Mouse (Mus musculus): ENCODE measurements around the gene Psmb7. TPM values are rescaled to one million over a fixed set of nuclear protein-coding genes. Genes with fewer than 3 reads are reported as not detected.

Gene Psmb7
- polyA plus RNA-seq, 1 experiment from 2014 or later, result 229 TPM

DNA sequence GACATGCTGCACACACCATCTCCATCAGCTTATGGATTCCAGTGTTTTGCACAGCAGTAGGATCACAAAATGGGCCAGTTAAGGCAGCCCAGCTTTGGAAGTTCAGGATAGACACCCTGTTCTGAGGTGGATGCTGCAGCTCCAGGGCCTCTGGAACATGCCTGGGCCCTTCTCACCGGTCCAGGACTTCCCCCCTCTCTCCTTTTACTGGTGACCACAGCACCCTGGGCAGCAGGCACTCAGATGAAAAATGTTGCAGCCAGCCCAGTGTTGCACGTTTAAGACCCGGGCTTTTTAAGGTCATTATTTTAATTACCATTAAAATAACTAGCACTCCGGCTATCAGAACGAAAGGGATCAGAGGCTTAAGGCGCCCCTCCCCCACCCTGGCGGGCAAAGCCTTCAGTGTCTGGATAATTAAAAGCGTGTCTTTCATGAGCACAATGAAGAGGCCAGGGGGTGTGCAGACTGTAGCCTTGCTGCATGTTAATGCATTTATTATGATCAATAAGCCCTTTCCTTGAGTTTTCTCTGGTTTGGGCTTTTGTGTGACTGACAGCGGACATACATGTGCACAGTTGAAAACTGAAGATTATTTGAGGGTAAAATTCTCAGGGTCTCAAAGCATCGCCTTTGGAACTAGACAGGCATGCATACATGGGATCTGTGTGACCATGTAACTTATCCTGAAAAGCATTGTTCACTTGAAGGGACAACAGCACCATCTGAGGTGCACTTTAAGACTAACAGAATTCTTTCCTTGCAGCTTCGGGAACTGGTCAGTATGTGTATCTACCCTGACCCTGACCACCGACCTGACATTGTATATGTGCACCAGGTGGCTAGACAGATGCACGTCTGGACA is 59.1 kb downstream of the Psmb7 start:
- WGBS, result 42% methylated on average over 13 of the region's 13 CpGs
- no peak for ATAC-seq (ENCODE audit: insufficient number of reproducible peaks, low FRiP score, low TSS enrichment, low read depth)
- H3K27ac ChIP-seq, result no peak overlapping the region

DNA sequence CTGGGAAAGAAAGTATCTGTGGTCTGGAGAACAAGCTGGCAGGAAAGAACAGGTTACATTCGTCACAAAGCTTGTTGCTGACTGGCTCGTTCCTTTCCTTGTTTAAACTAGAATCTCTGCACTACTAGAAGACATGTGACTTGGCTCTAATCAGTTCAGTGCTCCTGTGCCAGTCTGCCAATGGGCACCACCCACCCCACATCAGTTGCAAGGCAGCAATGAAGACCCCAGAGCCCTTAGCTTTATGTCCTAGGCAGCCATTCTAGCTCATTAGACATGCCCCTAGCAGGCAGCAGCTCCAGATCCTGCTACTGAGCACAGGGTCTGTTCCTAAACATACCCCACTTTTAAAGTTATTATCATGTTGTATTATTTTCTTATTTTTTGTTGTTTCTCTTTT is 59.9 kb downstream of the Psmb7 start:
- Histone ChIP-seq H3K4me2 (no peak overlapping the region), H3K27me3 (no peaks in the 10 kb centered on the region), H3K4me3 (no peak overlapping the region), H3K27ac (no peak overlapping the region), H3K9me3 (no peaks in the 10 kb centered on the region), H3K36me3 (peaks cover 90% of the 10 kb centered on the region), H3K9ac (no peak overlapping the region), H3K4me1 (no peaks in the 10 kb centered on the region)
- no peak for ATAC-seq (ENCODE audit: insufficient number of reproducible peaks, low FRiP score, low TSS enrichment, low read depth)
- WGBS, result 78% methylated on average over 2 of the region's 2 CpGs

More for the DNA sequence above, 59.1 kb downstream of the Psmb7 start:
- Histone ChIP-seq H3K9ac (no peak overlapping the region), H3K4me2 (no peak overlapping the region), H3K9me3 (no peaks in the 10 kb centered on the region), H3K4me1 (no peaks in the 10 kb centered on the region), H3K27me3 (no peaks in the 10 kb centered on the region), H3K36me3 (peaks cover 90% of the 10 kb centered on the region), H3K4me3 (no peak overlapping the region)

- no peak for ATAC-seq (ENCODE audit: insufficient number of reproducible peaks, low FRiP score, low TSS enrichment, low read depth)
- Histone ChIP-seq H3K9ac (no peak overlapping the region), H3K27ac (no peak overlapping the region), H3K4me2 (no peak overlapping the region), H3K4me1 (no peaks in the 10 kb centered on the region), H3K9me3 (no peaks in the 10 kb centered on the region), H3K4me3 (no peak overlapping the region), H3K36me3 (peaks cover 93% of the 10 kb centered on the region), H3K27me3 (no peaks in the 10 kb centered on the region)
- WGBS, result 45% methylated on average over 1 of the region's 1 CpGs
These were observed 64.4 kb downstream of the Psmb7 start for GRCm38 (mm10) chr2:38579528-38579927.

DNA sequence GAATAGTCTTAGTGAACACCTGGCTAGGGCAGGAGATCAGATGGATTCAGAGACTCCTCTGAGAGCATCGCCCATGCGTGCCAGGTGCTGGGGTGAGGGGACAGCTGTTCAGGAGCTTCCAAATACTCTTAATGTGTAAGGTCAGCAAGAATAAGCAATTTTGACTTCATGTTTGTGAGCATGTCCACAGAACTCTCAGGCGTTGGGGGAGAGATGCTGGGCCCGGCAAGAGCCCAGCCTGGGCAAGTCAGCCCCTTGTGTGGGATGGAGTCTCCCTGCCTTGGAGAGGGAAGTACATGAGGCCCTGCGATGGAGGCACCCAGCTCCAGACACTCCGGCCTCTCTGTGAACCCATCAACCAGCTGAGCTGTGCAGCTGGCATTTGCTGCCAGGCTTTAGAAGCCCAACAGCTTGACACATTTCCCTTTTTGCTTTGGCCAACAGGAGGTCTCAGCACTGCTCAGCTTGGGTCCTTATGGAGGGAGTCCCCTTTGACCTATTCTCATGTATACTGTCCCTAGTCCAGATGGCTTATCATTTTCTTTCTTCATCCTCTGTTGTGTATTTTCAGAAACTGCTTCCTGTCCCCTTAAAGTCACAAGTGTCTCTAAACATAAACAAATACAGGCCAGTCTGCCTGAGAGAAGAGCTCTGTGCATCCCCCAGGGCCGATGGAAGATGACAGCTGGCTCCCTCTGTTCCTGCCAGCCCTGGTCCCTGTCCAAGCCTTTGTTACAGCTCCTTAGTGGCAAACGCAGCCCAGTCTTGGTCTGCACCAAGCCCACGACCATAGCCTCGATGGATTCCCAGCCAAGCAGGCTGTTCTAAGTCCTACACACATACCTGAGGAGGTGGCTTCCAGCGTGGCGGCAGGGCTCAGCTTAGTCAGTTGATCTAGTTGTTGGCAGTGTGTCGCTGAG is 65.0 kb downstream of the Psmb7 start:
- whole genome bisulfite sequencing, result 60% methylated on average over 13 of the region's 13 CpGs
- H3K27ac ChIP-seq, result no peak overlapping the region
- H3K9me3 ChIP-seq, result no peaks in the 10 kb centered on the region
- H3K36me3 ChIP-seq, result peaks cover 93% of the 10 kb centered on the region
- no peak overlapping the region for H3K4me2 ChIP-seq
- no peaks in the 10 kb centered on the region for H3K4me1 ChIP-seq
- ATAC-seq (ENCODE audit: insufficient number of reproducible peaks, low FRiP score, low TSS enrichment, low read depth), result 0 out of 2 replicates have a peak, but pooled peaks have one; percentile 30
- no peak overlapping the region for H3K9ac ChIP-seq
- H3K27me3 ChIP-seq, result no peaks in the 10 kb centered on the region
- no peak overlapping the region for H3K4me3 ChIP-seq

GRCm38 (mm10) chr2:38574697-38575096 is 69.2 kb downstream of the Psmb7 start:
- H3K9me3 ChIP-seq, result no peaks in the 10 kb centered on the region
- H3K4me2 ChIP-seq, result no peak overlapping the region
- H3K36me3 ChIP-seq, result peaks cover 97% of the 10 kb centered on the region
- no peak overlapping the region for H3K9ac ChIP-seq
- H3K27ac ChIP-seq, result no peak overlapping the region
- H3K4me1 ChIP-seq, result no peaks in the 10 kb centered on the region
- 97% methylated on average over 2 of the region's 2 CpGs for WGBS
- H3K27me3 ChIP-seq, result no peaks in the 10 kb centered on the region
- no peak for ATAC-seq (ENCODE audit: insufficient number of reproducible peaks, low FRiP score, low TSS enrichment, low read depth)
- no peak overlapping the region for H3K4me3 ChIP-seq

DNA sequence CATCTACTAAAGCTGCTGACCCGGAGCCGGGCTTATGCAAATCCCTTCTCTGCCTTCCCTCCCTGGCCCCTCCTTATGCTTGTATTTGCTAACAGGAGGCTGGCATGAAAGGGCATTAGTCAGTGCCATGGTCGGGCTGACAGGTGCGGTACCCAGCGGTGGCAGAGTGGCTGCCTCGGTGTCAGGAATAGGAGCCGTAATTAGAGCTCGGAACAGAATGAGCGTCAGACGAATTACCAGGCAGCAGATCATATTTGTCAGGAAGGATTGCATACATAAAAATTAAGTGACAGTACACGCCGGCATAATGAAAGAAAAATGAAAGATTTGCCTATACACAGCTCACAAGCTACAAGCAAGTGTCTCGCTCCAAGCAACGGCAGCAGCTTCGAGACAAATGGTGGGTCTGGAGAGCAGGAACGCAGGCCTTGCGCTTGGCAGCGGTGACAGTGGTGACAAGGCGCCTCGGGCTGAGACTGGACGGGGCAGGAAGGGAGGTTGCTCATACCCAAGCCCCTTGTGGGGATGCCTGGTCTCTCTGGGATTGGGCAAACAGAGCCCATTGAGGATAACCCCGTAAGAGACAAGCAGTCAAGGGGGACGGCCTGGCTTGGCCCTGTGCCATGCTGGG is 71.8 kb downstream of the Psmb7 start:
- no peak overlapping the region for H3K4me3 ChIP-seq
- H3K27ac ChIP-seq, result no peak overlapping the region
- no peaks in the 10 kb centered on the region for H3K27me3 ChIP-seq
- no peak overlapping the region for H3K9ac ChIP-seq
- H3K9me3 ChIP-seq, result no peaks in the 10 kb centered on the region
- WGBS, result 90% methylated on average over 23 of the region's 23 CpGs
- no peak for ATAC-seq (ENCODE audit: insufficient number of reproducible peaks, low FRiP score, low TSS enrichment, low read depth)
- H3K4me2 ChIP-seq, result no peak overlapping the region
- peaks cover 94% of the 10 kb centered on the region for H3K36me3 ChIP-seq
- H3K4me1 ChIP-seq, result no peaks in the 10 kb centered on the region

GRCm38 (mm10) chr2:38562596-38562995 is 81.3 kb downstream of the Psmb7 start:
- Histone ChIP-seq H3K9me3 (no peaks in the 10 kb centered on the region), H3K4me3 (no peak overlapping the region), H3K36me3 (peaks cover 73% of the 10 kb centered on the region), H3K9ac (no peak overlapping the region), H3K4me1 (no peaks in the 10 kb centered on the region), H3K27me3 (no peaks in the 10 kb centered on the region), H3K27ac (no peak overlapping the region), H3K4me2 (no peak overlapping the region)
- WGBS, result 85% methylated on average over 4 of the region's 4 CpGs
- no peak for ATAC-seq (ENCODE audit: insufficient number of reproducible peaks, low FRiP score, low TSS enrichment, low read depth)

- peaks cover 61% of the 10 kb centered on the region for H3K36me3 ChIP-seq
These were observed 83.3 kb downstream of the Psmb7 start for GRCm38 (mm10) chr2:38560296-38561227.

DNA sequence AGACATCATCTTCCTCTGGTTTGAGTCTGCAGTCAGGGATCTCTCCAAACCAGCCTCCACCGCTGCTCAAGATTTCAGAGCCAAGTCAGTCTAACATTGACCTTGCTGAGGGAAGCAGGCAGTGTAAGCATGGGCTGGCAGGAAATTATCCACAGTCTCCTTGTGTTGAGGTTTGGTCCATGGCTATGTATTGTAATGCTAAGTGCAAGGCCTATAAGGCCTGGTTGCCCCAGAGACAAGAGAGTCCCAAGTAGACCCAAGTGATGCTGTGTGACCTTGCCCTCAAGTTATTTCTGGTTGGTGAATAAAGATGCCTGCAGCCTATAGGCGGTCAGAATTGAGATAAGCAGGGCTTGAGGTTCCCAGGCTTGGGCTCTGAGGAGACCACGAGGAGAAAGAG is 87.2 kb downstream of the Psmb7 start:
- no peaks in the 10 kb centered on the region for H3K9me3 ChIP-seq
- no peak overlapping the region for H3K4me2 ChIP-seq
- 88% methylated on average over 3 of the region's 3 CpGs for WGBS
- no peak overlapping the region for H3K4me3 ChIP-seq
- no peak overlapping the region for H3K9ac ChIP-seq
- no peaks in the 10 kb centered on the region for H3K27me3 ChIP-seq
- ATAC-seq (ENCODE audit: insufficient number of reproducible peaks, low FRiP score, low TSS enrichment, low read depth), result no peak
- peaks cover 45% of the 10 kb centered on the region for H3K36me3 ChIP-seq
- H3K27ac ChIP-seq, result no peak overlapping the region
- no peaks in the 10 kb centered on the region; the same call in 1 of the 2 replicates for H3K4me1 ChIP-seq

More at GRCm38 (mm10) chr2:38560296-38561227, 83.3 kb downstream of the Psmb7 start:
- Histone ChIP-seq H3K9me3 (no peaks in the 10 kb centered on the region), H3K4me3 (no peak overlapping the region), H3K4me2 (no peak overlapping the region), H3K27ac (no peak overlapping the region), H3K27me3 (no peaks in the 10 kb centered on the region), H3K9ac (no peak overlapping the region), H3K4me1 (no peaks in the 10 kb centered on the region)
- 81% methylated on average over 17 of the region's 17 CpGs for WGBS
- no peak for ATAC-seq (ENCODE audit: insufficient number of reproducible peaks, low FRiP score, low TSS enrichment, low read depth)

GRCm38 (mm10) chr2:38555659-38556058 is 88.2 kb downstream of the Psmb7 start:
- H3K9ac ChIP-seq, result no peak overlapping the region
- H3K4me2 ChIP-seq, result no peak overlapping the region
- 89% methylated on average over 4 of the region's 4 CpGs for WGBS
- no peak overlapping the region for H3K4me3 ChIP-seq
- no peak for ATAC-seq (ENCODE audit: insufficient number of reproducible peaks, low FRiP score, low TSS enrichment, low read depth)
- H3K9me3 ChIP-seq, result no peaks in the 10 kb centered on the region
- H3K27me3 ChIP-seq, result no peaks in the 10 kb centered on the region
- H3K27ac ChIP-seq, result no peak overlapping the region
- H3K36me3 ChIP-seq, result peaks cover 47% of the 10 kb centered on the region
- H3K4me1 ChIP-seq, result no peaks in the 10 kb centered on the region; the same call in 1 of the 2 replicates
